Mouse (Mus musculus) limb, embryonic 11.5 days (tissue): ENCODE data around the gene Fanca. TPM values are rescaled to one million over a fixed set of nuclear protein-coding genes. Genes with fewer than 3 reads are reported as not detected.

Experiments
- ATAC-seq: fragments of 200-750 bp; cut with Nextera tagmentation; 2 replicates; pipeline ENCODE4 v1.8.0; 2017; ENCODE audit warnings: low read depth; ENCODE audit not compliant: insufficient number of reproducible peaks, low FRiP score, low TSS enrichment
- DNase-seq: peaks from one replicate; pipeline ENCODE4 v3.0.0-alpha.2; 2015; ENCODE audit warnings: low spot score
- H3K27ac ChIP-seq: fragments of 300-500 bp; sonication (generic); replicated peaks from 2 replicates; pipeline ENCODE4 v1.5.1; 2014; ENCODE audit warnings: low read depth, mild to moderate bottlenecking, low read length
- H3K27me3 ChIP-seq: fragments of 300-500 bp; sonication (generic); 2 replicates; pipeline ENCODE4 v1.6.1; 2014; ENCODE audit warnings: mild to moderate bottlenecking, low read length, mixed read lengths; ENCODE audit not compliant: control insufficient read depth, insufficient read depth
- H3K36me3 ChIP-seq: fragments of 300-500 bp; sonication (generic); 2 replicates; pipeline ENCODE4 v1.6.1; 2014; ENCODE audit warnings: mild to moderate bottlenecking, low read length, moderate library complexity, mixed read lengths; ENCODE audit not compliant: control insufficient read depth, insufficient read depth
- H3K4me1 ChIP-seq: fragments of 300-500 bp; sonication (generic); 2 replicates; pipeline ENCODE4 v1.6.1; 2014; ENCODE audit warnings: low read length, mixed read lengths; ENCODE audit not compliant: control insufficient read depth, insufficient read depth
- H3K4me2 ChIP-seq: fragments of 300-500 bp; sonication (generic); 2 replicates; pipeline ENCODE4 v1.6.1; 2014; ENCODE audit warnings: low read depth, mild to moderate bottlenecking, moderate library complexity; ENCODE audit not compliant: severe bottlenecking
- H3K4me3 ChIP-seq: fragments of 300-500 bp; sonication (generic); 2 replicates; pipeline ENCODE4 v1.5.1; 2014; ENCODE audit warnings: low read depth, low read length
- H3K9ac ChIP-seq: fragments of 300-500 bp; sonication (generic); 2 replicates; pipeline ENCODE4 v1.6.1; 2014; ENCODE audit warnings: mild to moderate bottlenecking, low read length
- H3K9me3 ChIP-seq: fragments of 300-500 bp; sonication (generic); 2 replicates; pipeline ENCODE4 v1.6.1; 2016; ENCODE audit warnings: low read length; ENCODE audit not compliant: control insufficient read depth
- WGBS: fragments of 180-500 bp; shearing (Covaris S2); extraction: QIAGEN DNeasy Blood & Tissue Kit; methylation state at CpG from one replicate; pipeline ENCODE4 v1.1.7; 2014; 5-methylcytosine and 5-hydroxymethylcytosine counted together
- polyA plus RNA-seq: library from polyadenylated mRNA; unstranded; fragments of >200 nt; fragmentation: Nextera tagmentation; extraction: Ambion mirVana; gene quantifications from 2 replicates; pipeline ENCODE4 v1.2.1, GENCODE M21; 2014

Fanca gene
- polyA plus RNA-seq, 1 experiment from 2014 or later = 38.9 TPM

GRCm38 (mm10) chr8:123334467-123334866 is 16.1 kb upstream of the Fanca start:
- ATAC-seq (no peak), DNase-seq (no peak)
- no peaks in the 10 kb centered on the region for H3K36me3 ChIP-seq
- no peaks in the 10 kb centered on the region for H3K9me3 ChIP-seq
- WGBS = 0% methylated on average over 1 of the region's 1 CpGs
- no peak overlapping the region for H3K4me2 ChIP-seq
- peaks cover 20% of the 10 kb centered on the region for H3K27me3 ChIP-seq
- no peak overlapping the region for H3K27ac ChIP-seq
- no peak overlapping the region for H3K4me3 ChIP-seq
- no peaks in the 10 kb centered on the region; the same call in 1 of the 2 replicates for H3K4me1 ChIP-seq
- H3K9ac ChIP-seq = no peak overlapping the region

DNA sequence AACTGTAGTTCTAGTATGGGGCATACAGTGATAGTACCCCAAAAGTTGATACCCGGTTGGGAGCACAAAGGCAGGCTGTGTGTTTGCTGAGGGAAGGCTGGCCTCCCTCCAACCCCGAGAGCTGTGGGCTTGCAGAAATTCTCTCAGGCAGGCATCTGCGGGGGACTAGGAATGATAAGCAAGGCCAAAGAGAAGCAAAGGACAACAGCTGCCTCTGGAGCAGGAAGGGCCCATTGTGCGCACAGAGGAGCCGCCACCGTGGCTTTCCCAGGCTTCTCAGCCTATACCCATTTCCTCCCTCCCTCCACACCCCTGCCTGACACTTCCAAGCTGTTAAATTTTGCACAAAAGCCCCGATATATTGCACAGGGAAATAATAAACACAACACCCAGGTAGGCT is 15.5 kb upstream of the Fanca start:
- Histone ChIP-seq H3K36me3 (no peaks in the 10 kb centered on the region), H3K27me3 (peaks cover 20% of the 10 kb centered on the region), H3K4me3 (no peak overlapping the region), H3K4me1 (no peaks in the 10 kb centered on the region; the same call in 1 of the 2 replicates), H3K9me3 (no peaks in the 10 kb centered on the region), H3K9ac (no peak overlapping the region), H3K27ac (no peak overlapping the region), H3K4me2 (no peak overlapping the region)
- DNase-seq = no peak
- no peak for ATAC-seq
- 9% methylated on average over 7 of the region's 7 CpGs for WGBS

DNA sequence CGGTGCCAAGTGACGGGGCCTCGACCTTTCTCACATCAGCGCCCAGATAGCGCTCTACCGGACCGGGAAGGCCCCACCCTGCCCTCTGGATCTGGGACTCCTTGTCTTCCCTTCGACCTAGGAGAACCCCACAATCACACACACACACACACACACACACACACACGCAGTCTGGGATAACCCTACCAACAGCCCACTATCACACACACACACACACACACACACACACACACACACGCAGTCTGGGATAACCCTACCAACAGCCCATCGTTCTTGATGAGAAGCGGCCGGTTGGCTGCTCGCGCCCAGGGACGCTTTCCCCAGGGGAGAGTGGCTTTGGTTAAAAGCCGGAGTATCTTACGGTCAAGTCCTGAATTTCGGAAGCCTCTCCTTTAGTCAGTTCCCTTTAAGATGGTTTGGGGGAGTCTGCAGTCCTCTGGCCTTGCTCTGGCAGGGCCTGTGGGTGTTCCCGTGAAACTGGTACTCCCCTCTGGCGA is 14.8 kb upstream of the Fanca start:
- H3K27ac ChIP-seq = no peak overlapping the region
- H3K27me3 ChIP-seq = peaks cover 20% of the 10 kb centered on the region
- no peak overlapping the region; the same call in 1 of the 2 replicates for H3K9ac ChIP-seq
- H3K9me3 ChIP-seq = no peaks in the 10 kb centered on the region
- ATAC-seq (no peak; the same call in 1 of the 2 replicates), DNase-seq (no peak)
- WGBS = 2% methylated on average over 20 of the region's 21 CpGs
- H3K4me3 ChIP-seq = peak overlapping the region; percentile 51
- H3K4me2 ChIP-seq = peak overlapping the region; percentile 90
- H3K36me3 ChIP-seq = no peaks in the 10 kb centered on the region
- no peaks in the 10 kb centered on the region; the same call in 1 of the 2 replicates for H3K4me1 ChIP-seq

DNA sequence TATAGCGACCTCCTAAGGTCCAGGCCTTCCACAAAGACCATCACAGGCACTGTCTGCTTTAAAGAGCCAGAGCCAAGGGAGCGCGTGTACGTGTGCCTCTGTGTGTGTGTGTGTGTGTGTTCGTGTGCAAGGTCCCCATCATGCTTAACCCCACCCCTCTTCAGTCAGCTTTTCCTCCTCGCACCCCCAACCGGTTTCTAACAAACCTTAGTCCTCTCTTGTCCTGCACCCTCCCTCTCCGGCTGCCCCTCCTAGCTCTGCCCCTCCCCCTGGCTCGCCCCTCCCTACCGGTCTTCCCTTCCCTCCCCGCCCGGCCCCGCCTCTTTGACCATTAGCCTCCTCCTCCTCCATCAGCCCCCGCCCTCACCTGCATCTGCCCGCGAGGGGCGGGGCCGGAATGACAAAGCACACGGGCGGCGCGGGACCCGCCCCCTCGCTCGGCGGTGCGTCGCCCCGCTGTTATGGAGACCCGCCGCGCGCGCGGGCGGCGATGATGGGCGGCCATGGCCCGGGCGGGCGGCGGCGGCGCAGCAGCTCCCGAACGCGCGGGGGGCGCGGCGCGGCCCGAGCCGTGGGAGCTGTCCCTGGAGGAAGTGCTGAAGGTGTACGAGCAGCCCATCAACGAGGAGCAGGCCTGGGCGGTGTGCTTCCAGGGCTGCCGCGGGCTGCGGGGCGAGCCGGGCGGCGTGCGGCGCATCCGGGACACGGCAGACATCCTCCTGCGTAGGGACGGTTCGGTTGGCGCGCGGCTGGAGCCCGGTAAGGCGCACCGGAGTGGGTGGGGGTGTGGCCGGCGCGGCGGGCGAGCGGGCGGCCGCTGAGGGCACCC is 14.1 kb upstream of the Fanca start, which contains the start of gene Spire2:
Gene Spire2 (plus strand): TSS at position 452 of the 829 bp plus-strand sequence.
- no peaks in the 10 kb centered on the region for H3K9me3 ChIP-seq
- DNase-seq (peak; percentile 87), ATAC-seq (peak; percentile 81)
- peaks cover 20% of the 10 kb centered on the region for H3K27me3 ChIP-seq
- H3K9ac ChIP-seq = peak within 1 kb of the TSS; percentile 47
- H3K4me3 ChIP-seq = peak within 1 kb of the TSS; percentile 51
- H3K4me2 ChIP-seq = peak within 1 kb of the TSS; percentile 90
- WGBS = under 1% methylated on average over 78 of the region's 85 CpGs
- H3K36me3 ChIP-seq = no peaks in the 10 kb centered on the region
- H3K27ac ChIP-seq = no peak within 1 kb of the TSS
- no peaks in the 10 kb centered on the region; the same call in 1 of the 2 replicates for H3K4me1 ChIP-seq

DNA sequence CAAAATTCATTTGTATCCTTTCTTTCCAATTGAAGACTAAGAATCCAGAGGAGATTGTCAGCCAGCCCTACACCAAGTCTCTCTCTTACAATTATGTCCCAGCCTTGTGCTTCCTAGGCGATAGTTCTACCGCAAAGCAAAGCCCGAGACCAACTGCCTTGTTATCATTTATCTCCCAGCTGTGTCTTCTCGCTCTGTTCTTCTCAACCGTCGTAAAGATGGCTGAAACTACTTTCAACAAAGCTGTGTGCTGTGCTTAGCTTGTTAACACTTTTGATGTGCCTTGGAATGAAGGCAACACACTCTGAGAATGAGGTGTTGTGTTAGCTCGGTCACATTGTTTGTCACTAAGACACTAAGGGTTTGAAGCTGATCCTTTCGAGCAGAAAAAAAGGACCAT is 13.4 kb upstream of the Fanca start:
- DNase-seq (no peak), ATAC-seq (no peak)
- Histone ChIP-seq H3K4me1 (no peaks in the 10 kb centered on the region; the same call in 1 of the 2 replicates), H3K4me2 (peak overlapping the region; percentile 90; the same call in 1 of the 2 replicates), H3K27ac (no peak overlapping the region), H3K9me3 (no peaks in the 10 kb centered on the region), H3K36me3 (no peaks in the 10 kb centered on the region), H3K4me3 (no peak overlapping the region), H3K9ac (no peak overlapping the region), H3K27me3 (peaks cover 20% of the 10 kb centered on the region)
- 39% methylated on average over 8 of the region's 8 CpGs for WGBS

DNA sequence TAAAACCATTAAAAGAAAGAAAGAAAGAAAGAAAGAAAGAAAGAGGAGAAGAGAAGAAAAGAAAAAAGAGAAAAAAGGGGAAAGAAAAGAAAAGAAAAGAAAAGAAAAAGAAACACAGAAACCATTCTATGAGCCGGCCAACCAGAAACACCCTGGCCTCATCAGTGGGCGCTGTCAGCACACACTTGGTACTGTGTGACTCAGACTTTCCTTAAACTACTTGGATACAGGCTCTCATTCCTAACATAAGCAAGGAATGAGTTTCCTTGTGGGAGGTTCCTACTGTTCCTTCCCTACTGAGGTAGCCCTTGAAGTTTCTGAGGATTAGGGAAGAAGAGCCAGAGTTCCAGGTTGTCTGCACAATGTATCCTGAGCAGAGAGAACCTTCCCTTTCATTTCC is 12.9 kb upstream of the Fanca start:
- no peak overlapping the region for H3K9ac ChIP-seq
- DNase-seq (no peak), ATAC-seq (no peak)
- no peak overlapping the region for H3K4me3 ChIP-seq
- no peaks in the 10 kb centered on the region; the same call in 1 of the 2 replicates for H3K4me1 ChIP-seq
- no peaks in the 10 kb centered on the region for H3K9me3 ChIP-seq
- H3K4me2 ChIP-seq = no peak overlapping the region
- H3K27ac ChIP-seq = no peak overlapping the region
- no peaks in the 10 kb centered on the region for H3K36me3 ChIP-seq
- WGBS = 86% methylated on average over 2 of the region's 2 CpGs
- peaks cover 20% of the 10 kb centered on the region for H3K27me3 ChIP-seq

DNA sequence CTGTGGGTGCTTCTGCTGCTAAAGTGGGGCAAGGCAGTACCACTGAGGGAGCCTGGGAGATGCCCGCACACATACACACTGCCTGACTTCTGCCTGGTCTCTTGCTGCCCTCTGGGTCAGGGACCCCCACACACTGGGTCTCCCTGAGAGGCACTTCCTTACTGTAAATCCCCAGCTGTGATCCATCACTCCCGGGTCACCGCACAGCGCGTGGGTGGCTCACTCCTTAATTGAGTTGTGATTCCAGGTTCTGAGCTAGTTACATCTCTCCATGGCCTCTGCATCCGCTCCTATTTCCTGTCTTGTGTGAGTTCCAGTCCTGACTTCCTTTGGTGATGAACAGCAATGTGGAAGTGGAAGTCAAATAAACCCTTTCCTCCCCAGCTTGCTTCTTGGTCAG is 12.3 kb upstream of the Fanca start:
- Histone ChIP-seq H3K27ac (no peak overlapping the region), H3K36me3 (no peaks in the 10 kb centered on the region), H3K4me3 (no peak overlapping the region), H3K4me2 (no peak overlapping the region), H3K4me1 (no peaks in the 10 kb centered on the region; the same call in 1 of the 2 replicates), H3K9ac (no peak overlapping the region), H3K9me3 (no peaks in the 10 kb centered on the region), H3K27me3 (peaks cover 20% of the 10 kb centered on the region)
- no peak for DNase-seq
- 68% methylated on average over 6 of the region's 6 CpGs for WGBS
- no peak for ATAC-seq

GRCm38 (mm10) chr8:123329961-123330360 is 11.6 kb upstream of the Fanca start:
- Histone ChIP-seq H3K4me1 (no peaks in the 10 kb centered on the region; the same call in 1 of the 2 replicates), H3K27me3 (peaks cover 20% of the 10 kb centered on the region), H3K9ac (no peak overlapping the region), H3K4me3 (no peak overlapping the region), H3K9me3 (no peaks in the 10 kb centered on the region), H3K4me2 (no peak overlapping the region), H3K36me3 (no peaks in the 10 kb centered on the region), H3K27ac (no peak overlapping the region)
- DNase-seq (no peak), ATAC-seq (no peak)
- 71% methylated on average over 5 of the region's 5 CpGs for WGBS
